Mouse (Mus musculus): ENCODE results near the gene Cd8b1. TPM values are rescaled to one million over a fixed set of nuclear protein-coding genes. Genes with fewer than 3 reads are reported as not detected.

Gene Cd8b1
- total and polyA plus RNA-seq, 2 experiments from 2014 or later, result not detected

- no peak overlapping the region for H3K27ac ChIP-seq
- no peaks in the 10 kb centered on the region for H3K27me3 ChIP-seq (ENCODE audit: insufficient read depth, low read length)
- no peaks in the 10 kb centered on the region for H3K36me3 ChIP-seq (ENCODE audit: insufficient read depth, low read length)
- ATAC-seq (no peak), DNase-seq (ENCODE audit: low spot score) (no peak)
- 66% methylated on average over 5 of the region's 5 CpGs for WGBS
- H3K4me2 ChIP-seq (ENCODE audit: low read depth, low read length), result no peak overlapping the region
- H3K9me3 ChIP-seq (ENCODE audit: low read length), result no peaks in the 10 kb centered on the region
- no peaks in the 10 kb centered on the region for H3K4me1 ChIP-seq (ENCODE audit: insufficient read depth, low read length)
- TF ChIP-seq CTCF (IDR thresholded peaks at IDR 0.05; ENCODE audit: low read depth), result no peak
- no peak overlapping the region for H3K9ac ChIP-seq (replicated peaks; ENCODE audit: low read length)
- H3K4me3 ChIP-seq (ENCODE audit: low read length), result no peak overlapping the region
Measured at GRCm38 (mm10) chr6:71360751-71361150, 38.2 kb downstream of the Cd8b1 start.

GRCm38 (mm10) chr6:71361156-71361670, 38.6 kb downstream of the Cd8b1 start:
- no peaks in the 10 kb centered on the region for H3K9me3 ChIP-seq (ENCODE audit: low read length)
- H3K4me3 ChIP-seq (ENCODE audit: low read length), result no peak overlapping the region
- 90% methylated on average over 10 of the region's 10 CpGs for WGBS
- no peaks in the 10 kb centered on the region for H3K4me1 ChIP-seq (ENCODE audit: insufficient read depth, low read length)
- no peaks in the 10 kb centered on the region for H3K36me3 ChIP-seq (ENCODE audit: insufficient read depth, low read length)
- ATAC-seq (no peak), DNase-seq (ENCODE audit: low spot score) (no peak)
- H3K27me3 ChIP-seq (ENCODE audit: insufficient read depth, low read length), result no peaks in the 10 kb centered on the region
- no peak for TF ChIP-seq CTCF (IDR thresholded peaks at IDR 0.05; ENCODE audit: low read depth)
- no peak overlapping the region for H3K4me2 ChIP-seq (ENCODE audit: low read depth, low read length)
- no peak overlapping the region for H3K27ac ChIP-seq
- no peak overlapping the region for H3K9ac ChIP-seq (replicated peaks; ENCODE audit: low read length)

GRCm38 (mm10) chr6:71363995-71364394, 41.4 kb downstream of the Cd8b1 start:
- H3K9me3 ChIP-seq (ENCODE audit: low read length), result no peaks in the 10 kb centered on the region
- no peak overlapping the region for H3K27ac ChIP-seq
- no peak for ATAC-seq
- no peak overlapping the region for H3K4me3 ChIP-seq (ENCODE audit: low read length)
- H3K27me3 ChIP-seq (ENCODE audit: insufficient read depth, low read length), result no peaks in the 10 kb centered on the region
- no peak overlapping the region for H3K4me2 ChIP-seq (ENCODE audit: low read depth, low read length)
- H3K4me1 ChIP-seq (ENCODE audit: insufficient read depth, low read length), result no peaks in the 10 kb centered on the region
- no peak overlapping the region for H3K9ac ChIP-seq (replicated peaks; ENCODE audit: low read length)
- no peak for TF ChIP-seq CTCF (IDR thresholded peaks at IDR 0.05; ENCODE audit: low read depth)
- H3K36me3 ChIP-seq (ENCODE audit: insufficient read depth, low read length), result no peaks in the 10 kb centered on the region
- 71% methylated on average over 2 of the region's 2 CpGs for WGBS
- DNase-seq (ENCODE audit: low spot score), result no peak

GRCm38 (mm10) chr6:71369416-71369815, 46.8 kb downstream of the Cd8b1 start:
- no peak for ATAC-seq
- Histone ChIP-seq H3K9ac (replicated peaks; ENCODE audit: low read length) (no peak overlapping the region), H3K36me3 (ENCODE audit: insufficient read depth, low read length) (no peaks in the 10 kb centered on the region), H3K9me3 (ENCODE audit: low read length) (no peaks in the 10 kb centered on the region), H3K27me3 (ENCODE audit: insufficient read depth, low read length) (no peaks in the 10 kb centered on the region), H3K4me2 (ENCODE audit: low read depth, low read length) (no peak overlapping the region), H3K4me1 (ENCODE audit: insufficient read depth, low read length) (no peaks in the 10 kb centered on the region), H3K27ac (no peak overlapping the region), H3K4me3 (ENCODE audit: low read length) (no peak overlapping the region)
- no peak for TF ChIP-seq CTCF (IDR thresholded peaks at IDR 0.05; ENCODE audit: low read depth)
- 88% methylated on average over 6 of the region's 6 CpGs for WGBS
- no peak for DNase-seq (ENCODE audit: low spot score)

DNA sequence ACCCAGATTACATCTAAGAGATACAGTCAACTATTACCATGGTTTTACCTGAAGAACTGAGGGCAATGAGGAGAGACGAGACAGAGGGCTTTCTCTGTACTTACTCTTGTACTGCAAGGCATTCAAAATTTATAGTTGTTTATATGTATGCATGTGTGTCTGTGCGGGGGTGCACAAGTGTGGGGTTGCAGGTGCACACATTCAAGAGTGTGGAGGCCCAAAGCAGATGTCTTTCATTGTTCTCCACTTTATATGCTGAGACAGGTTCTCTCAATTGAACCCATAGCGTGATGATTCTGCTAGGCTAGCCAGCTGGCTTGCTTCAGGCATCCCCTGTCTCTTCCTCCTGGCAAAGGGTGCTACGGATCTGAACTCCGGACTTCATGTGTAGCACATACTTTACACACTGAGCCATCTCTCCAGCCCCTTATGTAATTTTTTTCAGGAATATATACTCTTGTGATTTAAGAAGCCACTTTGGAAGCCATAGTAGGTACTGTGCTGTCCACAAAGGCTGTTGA, 48.6 kb downstream of the Cd8b1 start:
- DNase-seq (ENCODE audit: low spot score) (no peak), ATAC-seq (no peak)
- H3K4me1 ChIP-seq (ENCODE audit: insufficient read depth, low read length), result no peaks in the 10 kb centered on the region
- H3K4me2 ChIP-seq (ENCODE audit: low read depth, low read length), result no peak overlapping the region
- no peak overlapping the region for H3K9ac ChIP-seq (replicated peaks; ENCODE audit: low read length)
- H3K27ac ChIP-seq, result no peak overlapping the region
- WGBS, result 82% methylated on average over 5 of the region's 5 CpGs
- no peak for TF ChIP-seq CTCF (IDR thresholded peaks at IDR 0.05; ENCODE audit: low read depth)
- H3K36me3 ChIP-seq (ENCODE audit: insufficient read depth, low read length), result no peaks in the 10 kb centered on the region
- H3K4me3 ChIP-seq (ENCODE audit: low read length), result no peak overlapping the region
- no peaks in the 10 kb centered on the region for H3K9me3 ChIP-seq (ENCODE audit: low read length)
- H3K27me3 ChIP-seq (ENCODE audit: insufficient read depth, low read length), result no peaks in the 10 kb centered on the region

DNA sequence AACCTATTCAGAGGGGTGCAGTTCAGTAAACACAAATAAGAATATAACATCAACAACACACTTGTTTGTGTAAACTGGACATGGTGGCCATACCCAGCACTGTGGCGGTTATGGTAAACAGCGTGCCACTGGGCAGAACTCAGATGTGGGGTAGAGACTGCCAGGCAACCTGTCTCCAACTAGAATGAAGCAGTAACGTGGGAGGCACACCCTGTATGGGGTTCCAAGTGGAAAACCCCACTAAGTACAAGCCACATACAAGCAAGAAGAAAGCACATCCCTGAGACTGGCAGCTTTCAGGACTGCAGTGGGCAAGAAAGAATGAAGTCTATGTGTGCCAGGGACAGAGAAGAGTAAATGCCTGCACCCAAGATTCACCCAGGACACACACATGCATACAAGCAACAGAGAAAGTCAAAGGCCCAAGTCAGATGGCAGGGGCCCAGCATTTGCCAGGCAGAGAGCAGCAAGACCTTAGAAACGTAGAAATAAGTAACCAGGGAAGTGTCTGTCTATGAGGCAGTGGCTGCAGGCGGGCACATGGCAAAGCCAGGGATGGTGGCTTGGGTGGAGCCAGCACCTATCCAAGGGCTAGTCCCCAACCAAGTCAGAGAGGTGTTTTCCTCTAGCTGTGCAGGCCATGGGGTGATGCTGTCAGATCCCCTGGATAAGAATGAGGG, 49.6 kb downstream of the Cd8b1 start:
- Histone ChIP-seq H3K36me3 (ENCODE audit: insufficient read depth, low read length) (no peaks in the 10 kb centered on the region), H3K9me3 (ENCODE audit: low read length) (no peaks in the 10 kb centered on the region), H3K27ac (no peak overlapping the region), H3K4me3 (ENCODE audit: low read length) (no peak overlapping the region), H3K27me3 (ENCODE audit: insufficient read depth, low read length) (no peaks in the 10 kb centered on the region), H3K4me2 (ENCODE audit: low read depth, low read length) (no peak overlapping the region), H3K4me1 (ENCODE audit: insufficient read depth, low read length) (no peaks in the 10 kb centered on the region), H3K9ac (replicated peaks; ENCODE audit: low read length) (no peak overlapping the region)
- DNase-seq (ENCODE audit: low spot score) (no peak), ATAC-seq (no peak)
- no peak for TF ChIP-seq CTCF (IDR thresholded peaks at IDR 0.05; ENCODE audit: low read depth)
- 82% methylated on average over 5 of the region's 5 CpGs for WGBS

DNA sequence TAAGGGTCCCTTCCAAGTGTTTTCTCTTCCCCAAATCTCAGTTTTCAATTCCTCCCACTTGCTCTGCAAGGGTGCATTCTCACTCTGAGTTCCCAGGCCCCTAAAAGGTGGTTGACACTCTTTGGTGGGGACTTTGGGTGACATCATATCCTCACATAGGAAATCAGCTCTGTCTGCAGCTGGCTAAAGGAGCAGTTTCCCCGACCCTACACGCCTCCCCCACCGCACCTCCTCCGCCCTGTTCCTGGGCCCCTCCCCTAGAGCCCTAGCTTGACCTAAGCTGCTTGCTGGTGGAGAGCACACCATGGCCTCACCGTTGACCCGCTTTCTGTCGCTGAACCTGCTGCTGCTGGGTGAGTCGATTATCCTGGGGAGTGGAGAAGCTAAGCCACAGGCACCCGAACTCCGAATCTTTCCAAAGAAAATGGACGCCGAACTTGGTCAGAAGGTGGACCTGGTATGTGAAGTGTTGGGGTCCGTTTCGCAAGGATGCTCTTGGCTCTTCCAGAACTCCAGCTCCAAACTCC, 50.7 kb downstream of the Cd8b1 start, which contains the start of gene Cd8a:
Gene Cd8a (plus strand): TSS at position 179 of the 527 bp plus-strand sequence.
- DNase-seq (ENCODE audit: low spot score) (no peak), ATAC-seq (no peak)
- Histone ChIP-seq H3K9ac (replicated peaks; ENCODE audit: low read length) (no peak within 1 kb of the TSS), H3K4me2 (ENCODE audit: low read depth, low read length) (no peak within 1 kb of the TSS), H3K4me1 (ENCODE audit: insufficient read depth, low read length) (no peaks in the 10 kb centered on the region), H3K9me3 (ENCODE audit: low read length) (no peaks in the 10 kb centered on the region), H3K4me3 (ENCODE audit: low read length) (no peak within 1 kb of the TSS), H3K27me3 (ENCODE audit: insufficient read depth, low read length) (no peaks in the 10 kb centered on the region), H3K27ac (no peak within 1 kb of the TSS), H3K36me3 (ENCODE audit: insufficient read depth, low read length) (no peaks in the 10 kb centered on the region)
- 83% methylated on average over 14 of the region's 14 CpGs for WGBS
- no peak for TF ChIP-seq CTCF (IDR thresholded peaks at IDR 0.05; ENCODE audit: low read depth)
